Mouse (Mus musculus): ENCODE results near the gene Grb7.

DNA sequence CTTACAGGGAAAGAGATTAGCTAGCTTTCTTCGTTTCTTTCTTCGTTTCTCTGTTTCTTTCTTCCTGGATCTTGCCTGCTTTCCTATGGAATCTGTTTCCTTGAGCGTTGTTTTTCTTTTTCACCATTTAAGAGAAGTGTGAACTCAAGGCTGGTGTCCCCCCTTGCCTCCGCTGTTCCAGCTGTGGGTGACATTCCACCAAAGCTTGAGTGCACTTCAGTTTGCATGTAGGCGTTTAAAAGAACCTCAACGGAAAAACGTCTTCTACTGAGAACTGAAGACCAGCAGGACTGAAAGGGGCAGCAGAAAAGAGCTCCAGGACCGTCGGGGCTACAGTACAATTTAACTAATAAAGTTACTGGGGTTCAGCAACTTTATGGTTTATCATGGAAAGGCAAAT lies 47.2 kb downstream of the Grb7 start:
- TF ChIP-seq CTCF (IDR thresholded peaks at IDR 0.05; ENCODE audit: low read depth, low read length) (no peak), GATA1 (IDR thresholded peaks at IDR 0.05; ENCODE audit: borderline replicate concordance, low read length) (no peak)
